Mouse (Mus musculus): ENCODE measurements at regions not wholly inside any gene's neighbourhood (a gene's known extent, or its start where the extent isn't known, plus 50 kb on each side); places are given as distances from the start of the nearest gene placed in this dataset.
"Not testable (repeated sequence)": the region's sequence is repeated elsewhere in the genome, so short reads cannot be mapped to it uniquely, and the experiment has no call there.

DNA sequence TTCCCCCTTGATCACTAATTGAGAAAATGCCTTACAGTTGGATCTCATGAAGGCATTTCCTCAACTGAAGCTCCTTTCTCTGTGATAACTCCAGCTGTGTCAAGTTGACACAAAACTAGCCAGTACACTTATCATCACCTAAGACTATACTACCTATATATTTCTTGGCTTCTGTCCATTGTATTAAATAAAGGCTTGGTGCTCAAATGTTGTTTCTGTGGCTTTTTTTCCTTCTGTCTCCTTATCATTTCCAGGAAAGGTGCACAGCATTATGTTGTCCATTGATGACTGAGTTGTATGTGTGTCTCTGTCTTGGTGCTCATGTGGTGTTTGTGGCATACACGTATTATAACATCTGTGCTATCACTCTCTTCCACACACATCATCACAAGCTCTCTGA, 461.5 kb downstream of the Dad1 start:
- DNase-seq: not testable (repeated sequence)

DNA sequence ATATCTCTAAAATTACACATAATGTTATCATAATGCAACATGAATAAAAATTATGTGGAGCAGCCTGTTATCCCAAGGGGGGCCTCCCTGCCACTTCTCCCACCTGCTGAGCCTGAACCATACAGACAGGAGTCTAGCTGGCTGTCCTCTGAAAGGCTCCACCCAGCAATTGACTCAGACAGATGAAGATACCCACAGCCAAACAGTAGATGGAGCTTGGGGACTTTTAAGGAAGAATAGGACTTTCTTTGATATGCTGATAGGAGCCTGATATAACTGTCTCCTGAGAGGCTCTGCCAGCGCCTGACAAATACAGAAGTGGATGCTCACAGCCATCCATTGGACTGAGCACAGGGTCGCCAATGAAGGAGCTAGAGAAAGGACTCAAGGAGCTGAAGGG, 468.4 kb downstream of the Dad1 start:
- not testable (repeated sequence) for DNase-seq

DNA sequence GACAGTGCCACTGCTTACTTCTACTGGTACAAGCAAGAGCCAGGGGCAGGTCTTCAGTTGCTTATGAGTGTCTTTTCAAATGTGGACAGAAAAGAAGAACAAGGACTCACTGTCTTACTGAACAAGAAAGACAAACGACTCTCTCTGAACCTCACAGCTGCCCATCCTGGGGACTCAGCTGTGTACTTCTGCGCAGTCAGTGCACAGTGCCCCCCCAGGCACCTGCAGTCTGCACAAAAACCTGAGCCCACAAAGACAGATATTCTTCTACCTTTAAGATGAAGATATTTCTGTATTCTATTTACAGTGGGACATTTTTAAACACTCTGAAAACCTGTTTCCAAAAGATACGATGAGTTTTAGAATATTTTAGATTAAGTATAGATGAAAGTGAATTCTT, 476.5 kb downstream of the Dad1 start:
- no peak for DNase-seq

DNA sequence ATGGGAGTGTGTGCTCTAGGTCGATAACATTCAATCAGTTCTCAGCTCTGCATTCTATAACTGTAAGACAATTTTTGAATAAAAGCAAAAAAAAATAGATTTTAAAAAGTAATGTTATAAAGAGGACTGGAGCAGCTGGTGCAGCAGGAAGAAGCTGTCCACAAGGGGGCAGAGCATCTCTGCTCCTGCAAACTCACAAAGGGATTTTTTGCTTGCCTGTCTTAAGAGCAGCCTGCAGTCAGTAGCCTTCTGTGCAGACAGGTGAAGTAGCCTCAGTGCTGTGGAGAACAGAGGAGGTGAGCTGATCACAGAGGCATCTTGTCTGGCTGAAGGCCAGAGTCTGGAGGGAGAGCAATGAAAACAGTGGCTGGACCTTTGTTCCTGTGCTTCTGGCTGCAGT, 477.2 kb downstream of the Dad1 start:
- not testable (repeated sequence) for DNase-seq

DNA sequence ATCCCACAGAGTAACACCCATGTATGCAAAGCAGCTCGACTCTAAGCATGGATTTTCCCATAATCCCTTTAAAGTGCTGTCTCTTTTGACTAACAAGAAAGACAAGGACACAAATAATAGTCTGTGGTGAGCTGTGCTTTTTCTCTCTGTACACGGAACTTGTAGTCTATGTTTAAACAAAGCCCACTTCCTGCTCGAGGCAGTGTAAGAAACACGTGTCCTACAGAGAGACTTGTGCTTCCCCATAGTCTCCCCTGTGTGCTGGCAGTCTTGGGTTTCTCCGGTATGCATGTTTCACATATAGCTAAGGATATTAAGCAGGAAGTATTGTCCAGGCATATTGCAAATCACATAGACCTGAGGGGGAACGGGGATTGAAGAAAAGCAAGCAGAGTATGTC, 487.4 kb downstream of the Dad1 start:
- not testable (repeated sequence) for DNase-seq

DNA sequence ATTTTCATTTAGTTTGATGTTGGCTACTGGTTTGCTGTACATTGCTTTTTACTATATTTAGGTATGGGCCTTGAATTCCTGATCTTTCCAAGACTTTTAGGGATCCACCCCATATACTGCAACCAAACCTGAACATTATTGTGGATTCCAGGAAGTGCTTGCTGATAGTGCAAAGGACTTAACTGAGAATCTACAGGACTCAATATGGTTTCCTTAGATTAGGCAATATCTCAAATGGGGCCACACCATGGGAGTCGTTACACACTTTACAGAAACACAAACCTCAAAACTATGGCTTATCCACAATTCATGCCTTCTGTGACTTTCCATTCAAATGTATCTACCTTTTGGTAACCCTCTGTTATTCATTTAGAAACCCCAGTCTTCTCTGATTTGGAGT, 488.0 kb downstream of the Dad1 start:
- DNase-seq: not testable (repeated sequence)

DNA sequence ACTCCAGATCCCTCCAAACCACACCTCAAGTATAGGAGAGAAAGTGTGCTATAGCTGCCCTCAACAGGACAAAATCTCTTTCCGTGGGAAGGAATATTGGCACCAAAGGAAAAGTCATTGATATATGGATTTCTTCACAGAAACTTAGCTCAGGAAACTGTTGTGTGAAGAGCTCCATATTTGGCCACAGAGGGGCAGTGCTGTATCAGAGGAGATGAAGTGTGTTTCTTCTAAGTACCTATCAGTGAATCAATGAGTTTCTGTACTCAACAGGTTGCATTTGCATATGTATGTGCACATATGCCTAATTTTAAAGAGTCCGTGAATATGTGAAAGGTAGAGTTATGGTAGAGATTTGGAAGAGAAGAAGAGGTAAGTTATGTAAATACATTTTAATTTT, 493.3 kb downstream of the Dad1 start:
- DNase-seq: not testable (repeated sequence)

DNA sequence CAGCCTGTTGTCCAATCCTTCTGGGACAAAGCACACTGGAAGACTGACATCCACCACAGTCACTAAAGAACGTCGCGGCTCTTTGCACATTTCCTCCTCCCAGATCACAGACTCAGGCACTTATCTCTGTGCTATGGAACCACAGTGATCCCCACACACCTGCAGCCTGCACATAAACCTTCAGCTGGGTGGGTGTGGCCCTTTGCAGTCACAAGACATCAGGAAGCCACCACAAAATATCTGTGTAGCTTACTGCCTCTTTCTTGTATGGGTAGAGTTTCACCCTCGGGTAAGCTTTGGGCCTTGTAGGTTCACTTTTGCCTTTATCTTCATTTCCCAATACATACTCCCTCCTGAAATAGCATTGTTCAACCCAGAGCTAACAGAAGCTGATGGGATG, 496.1 kb downstream of the Dad1 start:
- not testable (repeated sequence) for DNase-seq

DNA sequence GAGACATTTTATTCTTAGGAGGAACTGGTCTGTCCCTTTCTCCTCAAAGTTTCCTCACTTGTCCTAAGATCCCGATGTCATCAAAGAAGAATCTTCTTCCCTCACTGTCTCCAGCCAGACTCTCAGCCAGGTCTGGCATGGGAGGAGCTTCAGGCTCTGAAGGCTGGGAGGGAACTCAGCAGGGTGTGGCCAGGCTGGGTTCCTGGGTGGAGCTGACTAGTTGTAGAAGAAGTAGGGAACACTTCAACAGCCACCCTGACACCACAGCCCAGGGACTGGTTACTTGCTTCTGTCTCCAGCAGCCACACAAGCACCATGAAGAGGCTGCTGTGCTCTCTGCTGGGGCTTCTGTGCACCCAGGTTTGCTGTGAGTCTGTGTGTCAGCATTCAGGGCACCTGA, 496.8 kb downstream of the Dad1 start:
- DNase-seq: not testable (repeated sequence)

DNA sequence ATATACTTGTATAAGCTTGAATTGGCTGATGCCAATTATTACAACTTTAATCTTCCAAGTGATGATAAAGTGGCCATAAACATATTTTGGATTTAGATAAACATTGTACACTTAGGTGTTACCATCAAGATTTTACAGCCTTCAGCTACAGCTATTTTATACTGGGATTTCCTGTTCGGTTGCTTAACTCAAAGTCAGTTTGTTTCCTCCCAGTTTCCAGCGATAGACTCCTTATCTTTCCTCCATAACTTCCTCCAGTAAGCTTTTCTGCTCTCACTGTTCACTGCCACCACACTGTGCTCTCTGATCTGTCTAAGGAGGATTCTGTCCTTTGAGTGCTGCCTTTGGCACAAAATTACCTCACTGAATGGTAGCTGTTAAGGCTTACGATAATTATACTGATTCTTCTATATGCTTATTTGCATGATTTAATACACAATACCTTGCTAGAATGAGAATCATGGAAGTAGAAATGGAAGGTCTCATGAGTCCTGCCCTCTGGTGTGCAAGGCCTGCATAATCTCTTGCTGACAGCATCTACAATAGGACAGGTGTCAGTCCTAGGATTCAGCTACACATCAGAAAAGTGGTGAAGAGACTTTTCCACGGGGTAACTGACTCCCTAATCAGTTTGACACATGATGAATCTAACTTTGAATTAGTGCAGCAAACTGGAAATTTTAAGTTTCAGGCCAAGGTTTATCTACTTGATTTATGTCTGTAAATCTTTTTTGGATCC, 503.0 kb downstream of the Dad1 start:
- DNase-seq: no peak

DNA sequence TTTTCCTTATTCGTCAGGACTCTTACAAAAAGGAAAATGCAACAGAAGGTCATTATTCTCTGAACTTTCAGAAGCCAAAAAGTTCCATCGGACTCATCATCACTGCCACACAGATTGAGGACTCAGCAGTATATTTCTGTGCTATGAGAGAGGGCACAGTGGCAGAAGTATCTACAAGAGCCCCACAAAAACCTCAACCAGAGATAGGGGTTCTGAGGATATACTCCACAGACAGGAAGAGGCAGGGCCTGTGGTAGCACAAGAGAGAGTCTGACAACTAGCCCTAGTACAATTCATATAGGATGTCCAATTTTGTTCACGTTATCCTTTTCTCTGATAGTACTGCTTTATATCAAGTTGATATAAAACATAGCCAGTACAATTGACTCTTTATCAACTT, 510.4 kb downstream of the Dad1 start:
- not testable (repeated sequence) for DNase-seq

DNA sequence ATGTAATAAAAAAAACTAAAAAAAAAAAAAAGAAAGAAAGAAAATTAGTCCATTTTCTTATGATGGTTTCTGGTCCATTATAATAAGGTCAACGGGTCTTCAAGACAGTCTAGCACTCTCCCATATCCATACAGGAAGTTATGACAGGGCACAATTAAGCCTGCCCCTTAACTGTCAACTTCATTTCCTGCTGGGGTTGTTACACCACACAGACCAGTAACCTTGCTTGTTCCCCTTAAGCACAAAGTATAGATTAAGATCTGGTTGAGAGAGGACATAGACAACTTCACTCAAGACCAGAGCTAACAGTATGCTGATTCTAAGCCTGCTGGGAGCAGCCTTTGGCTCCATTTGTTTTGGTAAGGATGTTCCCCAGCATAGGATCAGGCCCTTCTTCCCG, 511.0 kb downstream of the Dad1 start:
- DNase-seq: not testable (repeated sequence)

DNA sequence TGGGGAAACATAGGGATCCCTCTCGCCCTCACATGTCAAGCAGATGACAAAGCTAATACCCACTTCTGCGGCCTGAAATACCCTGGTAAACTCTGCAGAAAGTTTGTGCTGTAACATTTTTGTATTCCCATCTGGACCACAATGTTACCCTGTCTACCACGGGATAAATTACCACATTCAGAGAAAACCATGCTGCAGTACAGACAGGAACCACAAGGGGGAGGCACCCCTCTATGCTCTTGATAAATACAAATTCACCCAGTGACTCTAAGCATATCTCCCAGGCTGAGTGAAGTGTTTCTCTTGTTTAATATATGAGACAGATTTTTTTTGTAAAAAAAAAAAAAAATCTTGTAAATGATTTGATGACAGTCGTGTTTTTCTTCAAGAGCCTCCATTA, 512.7 kb downstream of the Dad1 start:
- peak; percentile 0 for DNase-seq

DNA sequence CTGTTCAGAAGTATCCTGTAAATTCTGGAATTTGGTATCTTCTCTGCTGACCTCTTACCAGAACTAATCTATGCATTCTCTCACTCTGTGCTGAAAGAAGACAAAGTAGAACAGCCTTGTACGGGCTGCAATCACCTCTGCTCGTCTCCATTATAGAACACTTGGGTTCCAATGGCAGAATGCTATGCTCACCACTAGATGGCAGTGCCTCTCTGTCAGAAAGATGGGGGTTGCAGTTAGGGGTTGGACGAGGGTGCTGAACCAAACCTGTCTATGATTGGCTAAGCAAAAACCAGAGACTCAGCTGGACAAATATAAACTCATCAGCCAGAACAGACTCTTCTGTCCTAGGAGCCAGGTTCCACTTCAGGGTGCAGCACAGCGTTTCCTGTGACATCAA, 515.9 kb downstream of the Dad1 start:
- not testable (repeated sequence) for DNase-seq

DNA sequence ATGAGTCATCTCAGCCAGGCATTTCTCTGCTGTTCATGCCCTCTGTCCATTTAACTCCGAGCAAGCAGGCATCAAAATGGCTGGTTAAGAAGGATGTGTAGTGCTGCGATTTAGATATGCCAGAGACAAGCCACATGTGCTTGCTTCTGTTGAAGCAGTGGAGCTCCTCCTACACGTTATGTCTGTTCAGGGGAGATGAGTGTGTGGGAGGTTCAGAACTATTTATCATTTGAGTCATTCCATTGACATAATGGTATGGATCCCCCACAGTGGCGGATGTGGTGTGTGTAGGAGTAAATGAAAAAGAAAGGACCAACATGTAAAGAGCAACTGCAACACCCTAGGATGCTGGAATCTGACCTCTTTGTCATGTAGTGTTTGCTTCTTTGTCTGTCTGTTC, 517.6 kb downstream of the Dad1 start:
- DNase-seq: not testable (repeated sequence)

DNA sequence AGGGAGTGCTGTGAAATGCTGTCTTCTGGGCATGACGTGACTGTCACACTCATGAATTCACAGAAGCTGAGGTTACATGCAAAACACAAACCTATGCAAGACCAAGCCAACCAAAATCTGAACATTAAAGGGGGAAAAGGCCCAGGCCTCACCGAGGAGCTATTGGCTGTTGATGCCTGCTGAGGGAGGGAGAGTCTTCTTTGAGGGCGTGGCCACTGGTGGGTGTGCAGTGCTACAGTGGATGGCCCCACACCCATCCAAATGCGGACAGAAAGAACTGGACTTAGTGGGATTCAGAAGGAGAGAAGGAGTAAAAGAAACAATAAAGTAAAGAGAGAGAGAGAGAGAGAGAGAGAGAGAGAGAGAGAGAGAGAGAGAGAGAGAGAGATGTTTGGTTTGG, 522.3 kb downstream of the Dad1 start:
- not testable (repeated sequence) for DNase-seq

DNA sequence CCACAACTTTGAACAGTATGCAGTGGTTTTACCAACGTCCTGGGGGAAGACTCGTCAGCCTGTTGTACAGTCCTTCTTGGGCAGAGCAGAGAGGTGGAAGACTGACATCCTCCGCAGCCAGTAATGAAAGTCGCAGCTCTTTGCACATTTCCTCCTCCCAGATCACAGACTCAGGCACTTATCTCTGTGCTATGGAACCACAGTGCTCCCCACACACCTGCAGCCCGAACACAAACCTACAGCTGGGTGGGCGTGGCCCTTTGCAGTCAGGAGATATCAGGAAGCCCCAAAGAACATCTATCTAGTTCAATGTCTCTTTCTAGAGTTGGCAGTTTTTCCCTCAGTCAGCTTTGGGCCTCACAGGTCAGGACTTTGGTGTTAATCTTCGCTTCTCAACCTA, 524.0 kb downstream of the Dad1 start:
- DNase-seq: not testable (repeated sequence)

DNA sequence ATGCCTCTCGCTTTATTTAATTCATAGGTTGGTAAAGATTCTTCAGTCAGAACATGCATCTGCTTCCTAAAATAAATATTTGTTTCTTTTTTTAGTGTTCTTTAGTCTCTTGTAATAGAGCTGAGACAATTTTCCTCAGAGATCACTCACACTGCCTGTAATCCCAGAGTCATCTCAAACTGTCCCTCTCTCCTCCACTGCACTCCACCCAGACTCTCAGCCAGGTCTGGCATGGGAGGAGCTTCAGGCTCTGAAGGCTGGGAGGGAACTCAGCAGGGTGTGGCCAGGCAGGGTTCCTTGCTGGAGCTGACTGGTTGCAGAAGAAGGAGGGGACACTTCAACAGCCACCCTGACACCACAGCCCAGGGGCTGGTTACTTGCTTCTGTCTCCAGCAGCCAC, 524.8 kb downstream of the Dad1 start:
- not testable (repeated sequence) for DNase-seq

DNA sequence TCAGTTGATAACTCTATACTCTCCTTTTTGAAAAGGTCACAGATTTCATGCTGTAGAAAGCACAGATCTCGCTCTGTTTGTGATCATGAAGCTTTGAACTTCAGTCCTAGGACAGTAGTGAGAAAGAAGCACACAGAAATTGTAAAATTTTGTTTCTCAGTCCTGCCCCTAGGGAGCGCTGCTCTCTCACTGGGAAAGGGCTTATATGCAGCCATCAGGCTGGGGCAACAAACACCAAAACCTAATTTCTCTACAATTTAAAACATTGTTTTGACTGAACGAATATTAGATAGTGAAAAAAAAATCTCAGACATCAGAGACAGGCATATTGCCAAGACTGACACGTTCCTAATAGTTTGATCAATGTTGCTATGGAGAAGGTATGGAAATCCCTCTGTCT, 527.0 kb downstream of the Dad1 start:
- DNase-seq: not testable (repeated sequence)

DNA sequence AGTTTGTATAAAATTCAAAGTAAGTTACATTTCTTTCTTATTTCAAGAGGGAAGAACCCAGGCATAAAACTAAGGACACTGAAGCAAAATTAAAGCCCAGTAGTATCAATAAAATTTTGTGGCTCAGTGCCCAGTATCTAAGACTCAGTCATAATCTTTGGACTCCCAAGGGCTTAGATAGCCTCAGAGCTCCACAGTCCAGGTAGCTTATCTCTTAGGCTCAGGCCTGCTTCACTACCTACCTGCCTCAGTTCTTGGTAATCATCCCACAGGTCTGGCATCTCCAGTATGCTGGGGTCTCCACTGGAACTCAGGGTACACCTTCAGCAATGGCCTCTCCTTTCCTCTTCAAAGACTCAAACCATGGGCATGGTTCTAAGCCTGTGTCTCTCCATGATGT, 530.3 kb downstream of the Dad1 start:
- DNase-seq: not testable (repeated sequence)

DNA sequence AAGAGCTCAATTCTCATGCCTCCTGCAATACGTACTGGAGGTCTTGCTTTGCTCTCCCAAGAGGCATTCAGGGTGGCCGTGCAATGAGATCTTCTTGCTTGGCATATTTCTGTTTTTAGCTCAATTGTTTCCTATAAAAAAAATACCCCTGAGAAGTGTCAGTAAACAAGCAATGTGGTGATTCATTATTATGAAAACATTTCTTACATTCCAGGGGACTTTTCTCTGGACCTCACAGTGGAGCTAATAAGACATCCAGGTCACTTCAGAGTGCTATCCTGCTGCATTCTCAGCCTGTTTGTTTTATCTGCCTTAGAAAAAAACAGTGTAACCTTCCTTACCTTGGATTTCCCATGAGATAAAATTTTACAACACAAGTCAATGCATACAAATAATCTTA, 532.0 kb downstream of the Dad1 start:
- not testable (repeated sequence) for DNase-seq

DNA sequence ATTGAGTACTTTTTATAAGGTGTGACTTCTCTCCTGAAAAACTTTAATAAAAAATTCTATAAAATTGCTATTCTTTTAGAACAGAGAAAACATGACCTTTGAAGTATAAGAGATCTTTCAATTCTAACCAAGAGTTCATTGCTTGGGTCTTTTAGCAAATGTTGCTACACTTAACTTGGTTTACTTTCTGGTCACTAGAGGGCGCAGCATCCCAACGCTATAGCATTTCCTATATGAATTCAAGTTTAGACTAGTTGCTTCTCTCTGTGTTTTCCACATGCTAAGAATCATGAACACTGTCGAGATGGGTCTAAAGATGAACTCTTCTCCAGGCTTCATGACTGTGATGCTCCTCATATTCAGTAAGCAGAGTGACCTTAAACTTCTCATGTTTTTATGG, 544.3 kb downstream of the Dad1 start:
- not testable (repeated sequence) for DNase-seq

DNA sequence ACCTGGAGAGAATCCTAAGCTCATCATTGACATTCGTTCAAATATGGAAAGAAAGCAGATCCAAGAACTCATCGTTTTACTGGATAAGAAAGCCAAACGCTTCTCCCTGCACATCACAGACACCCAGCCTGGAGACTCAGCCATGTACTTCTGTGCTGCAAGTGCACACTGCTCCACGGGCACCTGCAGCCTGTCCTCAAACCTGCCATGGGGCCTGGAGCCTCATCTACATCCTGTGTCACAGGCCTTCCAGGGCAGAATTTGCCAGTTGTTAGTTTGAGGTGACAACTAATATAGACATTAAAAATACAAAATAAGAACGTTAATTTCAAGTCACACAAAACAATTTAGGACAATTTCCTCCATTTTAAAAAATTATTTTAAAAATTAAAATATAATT, 549.6 kb downstream of the Dad1 start:
- DNase-seq: not testable (repeated sequence)

DNA sequence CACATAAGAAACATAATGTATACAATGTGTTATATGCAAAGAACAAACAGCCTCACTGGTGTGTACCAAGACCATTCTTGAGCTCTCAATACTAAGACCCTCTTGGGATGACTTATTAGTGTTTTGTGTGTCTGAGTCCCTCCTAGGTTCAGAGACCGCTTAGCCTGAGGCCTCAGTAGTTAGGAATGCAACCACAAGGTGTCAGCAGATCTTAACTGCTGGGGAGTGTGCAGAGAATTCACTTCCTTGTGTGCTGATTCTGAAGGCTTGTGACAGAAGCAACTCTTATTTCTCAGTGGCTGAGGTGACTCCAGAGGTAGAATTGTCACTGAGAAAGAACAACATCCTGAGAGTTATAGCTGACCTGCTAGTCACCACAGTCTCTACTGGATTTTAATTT, 550.3 kb downstream of the Dad1 start:
- DNase-seq: not testable (repeated sequence)

DNA sequence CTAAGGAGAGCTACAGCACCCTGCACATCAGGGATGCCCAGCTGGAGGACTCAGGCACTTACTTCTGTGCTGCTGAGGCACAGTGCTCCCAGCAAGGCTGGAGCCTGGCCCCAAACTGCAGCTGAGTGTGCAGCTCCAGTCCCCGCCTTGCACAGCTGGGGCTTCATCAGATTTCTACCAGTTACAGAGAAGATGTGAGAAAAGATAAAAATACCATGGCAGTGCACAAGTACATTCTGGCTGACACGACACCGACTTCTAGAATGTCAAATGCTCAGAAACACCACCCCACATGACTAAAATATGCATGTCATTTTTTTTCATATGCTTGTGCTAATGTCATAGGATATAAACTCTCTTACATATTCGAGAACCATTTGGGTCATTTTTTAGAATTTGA, 569.8 kb downstream of the Dad1 start:
- not testable (repeated sequence) for DNase-seq

Data from cerebellum, adult 9-10 months (tissue).